Mouse (Mus musculus) frontal cortex, postnatal 10 days (tissue): ENCODE results near the gene Olfr659.

Experiments used
- DNase-seq, 2 experiments: peaks; one replicate each; pipeline ENCODE4 v3.0.0; 2022; ENCODE audit warnings: low spot score in 2 of 2, mixed read lengths in 1 of 2

The Olfr659 gene

GRCm38 (mm10) chr7:104666453-104666852, at the start of gene Olfr659:
Gene Olfr659 (plus strand): TSS chr7:104666753.
- no peak for DNase-seq

GRCm38 (mm10) chr7:104624494-104624893, 42.1 kb upstream of the Olfr659 start, which contains the start of gene Olfr657:
Gene Olfr657 (plus strand): TSS chr7:104624794.
- DNase-seq: no peak

- peak; percentile 10 to 16 for DNase-seq
Measured at GRCm38 (mm10) chr7:104646841-104647482, 19.6 kb upstream of the Olfr659 start, which contains the start of gene Olfr658. Gene Olfr658 (minus strand): TSS chr7:104647305.

- DNase-seq: no peak
Measured at GRCm38 (mm10) chr7:104686201-104686600, 19.6 kb downstream of the Olfr659 start, which contains the start of gene Olfr661. Gene Olfr661 (plus strand): TSS chr7:104686501.
